Mouse (Mus musculus): Measurements from ENCODE around the gene Lingo4.

The Lingo4 gene

GRCm38 (mm10) chr3:94398217-94398616 lies at the start of gene Lingo4:
TSS of gene Lingo4 (plus strand) at chr3:94398517.
- DNase-seq, result no peak

GRCm38 (mm10) chr3:94360812-94361211 lies 37.5 kb upstream of the Lingo4 start:
- peak; percentile 48 for DNase-seq

- no peak for DNase-seq
Observed at GRCm38 (mm10) chr3:94362138-94362537, 36.2 kb upstream of the Lingo4 start, which contains the start of gene C2cd4d. TSS of gene C2cd4d (plus strand) at chr3:94362438.

- peak; percentile 47 for DNase-seq
Observed at GRCm38 (mm10) chr3:94363291-94364153, 34.8 kb upstream of the Lingo4 start.

- DNase-seq, result no peak
Observed at GRCm38 (mm10) chr3:94364154-94364526, 34.2 kb upstream of the Lingo4 start.

- DNase-seq, result peak; percentile 64
Observed at GRCm38 (mm10) chr3:94366761-94367160, 31.6 kb upstream of the Lingo4 start.

- no peak for DNase-seq
Observed at GRCm38 (mm10) chr3:94367511-94367910, 30.8 kb upstream of the Lingo4 start.

GRCm38 (mm10) chr3:94368631-94369030 lies 29.7 kb upstream of the Lingo4 start:
- no peak for DNase-seq

GRCm38 (mm10) chr3:94369709-94370108 lies 28.6 kb upstream of the Lingo4 start:
- no peak for DNase-seq

GRCm38 (mm10) chr3:94371637-94372036 lies 26.7 kb upstream of the Lingo4 start:
- DNase-seq, result peak; percentile 55

- DNase-seq, result no peak
Observed at GRCm38 (mm10) chr3:94372038-94372437, 26.3 kb upstream of the Lingo4 start.

- DNase-seq, result no peak
Observed at GRCm38 (mm10) chr3:94372641-94373040, 25.7 kb upstream of the Lingo4 start, which contains the start of gene Rorc. TSS of gene Rorc (plus strand) at chr3:94372794.

GRCm38 (mm10) chr3:94373090-94373489 lies 25.2 kb upstream of the Lingo4 start:
- DNase-seq, result peak; percentile 26

GRCm38 (mm10) chr3:94373597-94374011 lies 24.7 kb upstream of the Lingo4 start:
- no peak for DNase-seq

GRCm38 (mm10) chr3:94374636-94375035 lies 23.7 kb upstream of the Lingo4 start:
- DNase-seq, result no peak

GRCm38 (mm10) chr3:94375146-94375545 lies 23.2 kb upstream of the Lingo4 start:
- no peak for DNase-seq

GRCm38 (mm10) chr3:94375861-94376260 lies 22.5 kb upstream of the Lingo4 start:
- DNase-seq, result no peak

GRCm38 (mm10) chr3:94377028-94377923 lies 21.0 kb upstream of the Lingo4 start:
- DNase-seq, result no peak

- DNase-seq, result no peak
Observed at GRCm38 (mm10) chr3:94379831-94380510, 18.3 kb upstream of the Lingo4 start.

GRCm38 (mm10) chr3:94382308-94382707 lies 16.0 kb upstream of the Lingo4 start:
- DNase-seq, result no peak

GRCm38 (mm10) chr3:94383476-94383875 lies 14.8 kb upstream of the Lingo4 start:
- no peak for DNase-seq

GRCm38 (mm10) chr3:94386671-94387070 lies 11.6 kb upstream of the Lingo4 start:
- no peak for DNase-seq

GRCm38 (mm10) chr3:94387391-94387790 lies 10.9 kb upstream of the Lingo4 start:
- DNase-seq, result no peak

Measured in right cerebral cortex, postnatal 14 days (tissue).